Mouse (Mus musculus): Measurements from ENCODE around the gene Mrpl23. TPM values are rescaled to one million over a fixed set of nuclear protein-coding genes. Genes with fewer than 3 reads are reported as not detected.

Mrpl23 gene
- total and polyA plus RNA-seq, 3 experiments: 11.4 to 48.2 TPM; not detected in 1

DNA sequence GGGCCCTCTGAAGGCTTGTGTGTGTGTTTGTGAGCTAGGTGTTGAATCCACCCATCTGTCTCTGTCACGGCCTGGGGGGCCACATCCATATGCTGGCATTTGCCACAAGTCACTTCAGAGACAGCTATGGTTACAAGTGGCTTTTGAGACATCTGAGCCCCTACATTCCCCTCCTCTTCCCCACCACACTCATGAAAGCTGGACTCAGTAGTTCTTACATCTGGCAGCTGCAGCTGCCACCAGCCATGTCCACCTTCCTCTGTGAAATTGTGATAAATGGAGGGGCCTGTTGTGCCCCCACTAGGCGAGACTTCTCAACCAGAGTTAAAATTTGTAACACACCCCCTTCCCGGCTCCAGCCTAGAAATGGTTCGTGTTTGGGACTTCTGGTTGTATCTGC, 5.8 kb downstream of the Mrpl23 start:
- Histone ChIP-seq H3K27me3 (ENCODE audit: control insufficient read depth in 1 of 2, insufficient read depth in 2 of 2, low read length in 2 of 2) (no peaks in the 10 kb centered on the region), H3K36me3 (ENCODE audit: control insufficient read depth in 1 of 2, insufficient read depth in 2 of 2, low read length in 2 of 2) (peaks cover 0 to 6% of the 10 kb centered on the region in 2 experiments; a peak in 3 of 4 replicates), H3K27ac (ENCODE audit: control insufficient read depth, low read depth, low read length) (no peak overlapping the region), H3K9me3 (replicated peaks; ENCODE audit: insufficient read depth, low read length) (no peaks in the 10 kb centered on the region), H3K79me2 (ENCODE audit: control insufficient read depth, insufficient read depth, low read length, poor library complexity) (no peaks in the 10 kb centered on the region; the same call in 1 of the 2 replicates), H3K4me3 (ENCODE audit: control insufficient read depth in 1 of 2, insufficient read depth in 1 of 2, low read depth in 2 of 2, low read length in 2 of 2) (no peak overlapping the region), H3K4me1 (ENCODE audit: control insufficient read depth in 1 of 2, insufficient read depth in 2 of 2, low read length in 2 of 2) (peaks cover 4 to 7% of the 10 kb centered on the region in 2 experiments; a peak in 3 of 4 replicates), H3K9ac (ENCODE audit: control insufficient read depth, low read depth, low read length, poor library complexity, severe bottlenecking) (no peak overlapping the region)
- TF ChIP-seq EP300 (IDR thresholded peaks at IDR 0.05; ENCODE audit: low read depth in 1 of 2, low read length in 2 of 2) (no peak), NRF1 (IDR thresholded peaks at IDR 0.05; ENCODE audit: insufficient read depth, low read depth, low read length, poor library complexity, severe bottlenecking) (no peak), ZNF384 (IDR thresholded peaks at IDR 0.05; ENCODE audit: low read depth, low read length) (no peak), GABPA (IDR thresholded peaks at IDR 0.05; ENCODE audit: low read depth, low read length) (no peak), MYC (IDR thresholded peaks at IDR 0.05; ENCODE audit: low read depth, low read length) (no peak), CHD1 (IDR thresholded peaks at IDR 0.05; ENCODE audit: low read depth, low read length) (no peak), KAT2A (conservative IDR thresholded peaks at IDR 0.05; ENCODE audit: low read depth, low read length) (no peak)
- DNase-seq (ENCODE audit: low read depth, low spot score): no peak

DNA sequence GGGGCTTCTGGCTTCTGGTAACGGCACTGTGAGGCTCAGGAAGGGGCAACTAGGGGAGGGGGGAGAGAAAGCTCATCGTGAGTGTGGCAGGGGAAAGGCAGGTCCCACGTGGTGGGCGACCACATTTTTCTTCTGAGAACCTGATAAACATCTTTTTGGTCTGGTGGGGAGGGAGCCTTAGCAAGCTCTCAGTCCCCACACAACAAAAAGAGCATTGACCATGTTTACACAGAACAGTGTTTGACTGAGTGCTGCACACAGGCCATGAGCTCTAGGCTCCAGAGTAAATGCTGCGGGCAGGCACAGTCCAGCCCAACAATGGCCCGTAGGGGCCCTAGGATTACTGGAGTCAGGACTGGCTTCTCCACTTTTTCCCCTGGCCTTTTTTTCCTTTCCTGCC, 6.3 kb downstream of the Mrpl23 start:
- no peak for TF ChIP-seq MAX (IDR thresholded peaks at IDR 0.05; ENCODE audit: low read length)
- no peak overlapping the region for H3K27ac ChIP-seq (ENCODE audit: control insufficient read depth, low read depth, low read length)
- no peaks in the 10 kb centered on the region for H3K27me3 ChIP-seq (ENCODE audit: control insufficient read depth in 1 of 2, insufficient read depth in 2 of 2, low read length in 2 of 2)
- H3K36me3 ChIP-seq (ENCODE audit: control insufficient read depth in 1 of 2, insufficient read depth in 2 of 2, low read length in 2 of 2): peaks cover 0 to 4% of the 10 kb centered on the region in 2 experiments; a peak in 3 of 4 replicates
- H3K9ac ChIP-seq (ENCODE audit: control insufficient read depth, low read depth, low read length, poor library complexity, severe bottlenecking): no peak overlapping the region
- H3K79me2 ChIP-seq (ENCODE audit: control insufficient read depth, insufficient read depth, low read length, poor library complexity): no peaks in the 10 kb centered on the region
- H3K4me3 ChIP-seq (ENCODE audit: control insufficient read depth in 1 of 2, insufficient read depth in 1 of 2, low read depth in 2 of 2, low read length in 2 of 2): no peak overlapping the region
- peaks cover 4 to 7% of the 10 kb centered on the region in 2 experiments; a peak in 3 of 4 replicates for H3K4me1 ChIP-seq (ENCODE audit: control insufficient read depth in 1 of 2, insufficient read depth in 2 of 2, low read length in 2 of 2)
- no peaks in the 10 kb centered on the region for H3K9me3 ChIP-seq (replicated peaks; ENCODE audit: insufficient read depth, low read length)
- no peak for DNase-seq (ENCODE audit: low read depth, low spot score)

DNA sequence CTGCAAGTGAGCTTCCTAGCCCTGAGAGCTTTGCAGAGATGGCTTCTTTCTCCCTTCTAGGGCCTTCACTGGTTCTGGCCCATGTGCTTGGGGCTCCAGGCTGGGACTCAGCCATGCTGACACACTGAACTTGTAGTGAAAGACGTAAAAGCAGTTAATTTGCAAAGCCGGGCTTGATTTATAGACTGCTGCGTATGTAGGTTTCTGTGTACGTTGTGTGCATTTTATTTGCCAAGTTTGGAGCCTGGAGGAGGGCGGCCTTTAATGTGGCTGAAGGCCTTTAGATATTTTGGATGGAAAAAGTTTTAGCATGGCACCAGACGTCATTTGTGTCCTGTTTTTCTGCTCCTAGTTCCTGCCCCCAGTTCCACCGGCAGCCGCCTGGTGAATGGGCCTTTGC, 7.3 kb downstream of the Mrpl23 start:
- H3K27ac ChIP-seq (ENCODE audit: control insufficient read depth, low read depth, low read length): no peak overlapping the region
- H3K9me3 ChIP-seq (replicated peaks; ENCODE audit: insufficient read depth, low read length): no peaks in the 10 kb centered on the region
- no peaks in the 10 kb centered on the region for H3K27me3 ChIP-seq (ENCODE audit: control insufficient read depth in 1 of 2, insufficient read depth in 2 of 2, low read length in 2 of 2)
- TF ChIP-seq USF1 (IDR thresholded peaks at IDR 0.05; ENCODE audit: low read depth, low read length): no peak
- no peak for TF ChIP-seq ZMIZ1 (IDR thresholded peaks at IDR 0.05; ENCODE audit: low read depth, low read length)
- TF ChIP-seq NRF1 (IDR thresholded peaks at IDR 0.05; ENCODE audit: insufficient read depth, low read depth, low read length, poor library complexity, severe bottlenecking): no peak
- no peak for TF ChIP-seq TCF12 (IDR thresholded peaks at IDR 0.05; ENCODE audit: low read depth, low read length)
- no peak for DNase-seq (ENCODE audit: low read depth, low spot score)
- no peak overlapping the region for H3K4me3 ChIP-seq (ENCODE audit: control insufficient read depth in 1 of 2, insufficient read depth in 1 of 2, low read depth in 2 of 2, low read length in 2 of 2)
- no peak overlapping the region for H3K9ac ChIP-seq (ENCODE audit: control insufficient read depth, low read depth, low read length, poor library complexity, severe bottlenecking)
- no peaks in the 10 kb centered on the region for H3K79me2 ChIP-seq (ENCODE audit: control insufficient read depth, insufficient read depth, low read length, poor library complexity)
- no peaks in the 10 kb centered on the region for H3K4me1 ChIP-seq (ENCODE audit: control insufficient read depth in 1 of 2, insufficient read depth in 2 of 2, low read length in 2 of 2)
- no peaks in the 10 kb centered on the region; a peak in 1 of 4 replicates for H3K36me3 ChIP-seq (ENCODE audit: control insufficient read depth in 1 of 2, insufficient read depth in 2 of 2, low read length in 2 of 2)
